Mouse (Mus musculus): ENCODE data around the gene Mnat1. TPM values are rescaled to one million over a fixed set of nuclear protein-coding genes. Genes with fewer than 3 reads are reported as not detected.
A peak's percentile ranks its signal among the peaks of the same experiment; 100 is the strongest.

The Mnat1 gene
- total and polyA plus RNA-seq, 3 experiments: 29.4 to 36.9 TPM; not detected in 1

- no peaks in the 10 kb centered on the region for H3K9me3 ChIP-seq (replicated peaks; ENCODE audit: insufficient read depth, low read length)
- no peaks in the 10 kb centered on the region for H3K27me3 ChIP-seq (ENCODE audit: control insufficient read depth in 1 of 2, insufficient read depth in 2 of 2, low read length in 2 of 2)
- H3K79me2 ChIP-seq (ENCODE audit: control insufficient read depth, insufficient read depth, low read length, poor library complexity): peaks cover 13% of the 10 kb centered on the region
- peaks cover 7 to 33% of the 10 kb centered on the region in 2 experiments for H3K36me3 ChIP-seq (ENCODE audit: control insufficient read depth in 1 of 2, insufficient read depth in 2 of 2, low read length in 2 of 2)
- TF ChIP-seq USF1 (IDR thresholded peaks at IDR 0.05; ENCODE audit: low read depth, low read length): peak; percentile 85
- TF ChIP-seq ZNF384 (IDR thresholded peaks at IDR 0.05; ENCODE audit: low read depth, low read length): no peak
- no peak for TF ChIP-seq KAT2A (conservative IDR thresholded peaks at IDR 0.05; ENCODE audit: low read depth, low read length)
- TF ChIP-seq BHLHE40 (IDR thresholded peaks at IDR 0.05; ENCODE audit: borderline replicate concordance, low read depth, low read length): peak; percentile 41; the same call in 1 of the 2 replicates
- TF ChIP-seq MYB (IDR thresholded peaks at IDR 0.05; ENCODE audit: low read depth, low read length): no peak
- TF ChIP-seq MAX (IDR thresholded peaks at IDR 0.05; ENCODE audit: low read length): peak; percentile 41; the same call in 1 of the 2 replicates
- DNase-seq (ENCODE audit: low read depth, low spot score): peak; percentile 34
- H3K9ac ChIP-seq (ENCODE audit: control insufficient read depth, low read depth, low read length, poor library complexity, severe bottlenecking): no peak overlapping the region
- H3K4me3 ChIP-seq (ENCODE audit: control insufficient read depth in 1 of 2, insufficient read depth in 1 of 2, low read depth in 2 of 2, low read length in 2 of 2): no peak overlapping the region
- H3K27ac ChIP-seq (ENCODE audit: control insufficient read depth, low read depth, low read length): no peak overlapping the region
- H3K4me1 ChIP-seq (ENCODE audit: control insufficient read depth in 1 of 2, insufficient read depth in 2 of 2, low read length in 2 of 2): peaks cover 0 to 31% of the 10 kb centered on the region in 2 experiments; a peak in 3 of 4 replicates
These were observed 164.1 kb downstream of the Mnat1 start for GRCm38 (mm10) chr12:73287609-73288008.

GRCm38 (mm10) chr12:73288626-73289025, 165.1 kb downstream of the Mnat1 start:
- Histone ChIP-seq H3K36me3 (ENCODE audit: control insufficient read depth in 1 of 2, insufficient read depth in 2 of 2, low read length in 2 of 2) (peaks cover 3 to 28% of the 10 kb centered on the region in 2 experiments), H3K9ac (ENCODE audit: control insufficient read depth, low read depth, low read length, poor library complexity, severe bottlenecking) (no peak overlapping the region), H3K4me3 (ENCODE audit: control insufficient read depth in 1 of 2, insufficient read depth in 1 of 2, low read depth in 2 of 2, low read length in 2 of 2) (no peak overlapping the region), H3K4me1 (ENCODE audit: control insufficient read depth in 1 of 2, insufficient read depth in 2 of 2, low read length in 2 of 2) (peaks cover 0 to 31% of the 10 kb centered on the region in 2 experiments; a peak in 3 of 4 replicates), H3K9me3 (replicated peaks; ENCODE audit: insufficient read depth, low read length) (no peaks in the 10 kb centered on the region), H3K79me2 (ENCODE audit: control insufficient read depth, insufficient read depth, low read length, poor library complexity) (peaks cover 12% of the 10 kb centered on the region), H3K27me3 (ENCODE audit: control insufficient read depth in 1 of 2, insufficient read depth in 2 of 2, low read length in 2 of 2) (no peaks in the 10 kb centered on the region), H3K27ac (ENCODE audit: control insufficient read depth, low read depth, low read length) (no peak overlapping the region)
- TF ChIP-seq USF1 (IDR thresholded peaks at IDR 0.05; ENCODE audit: low read depth, low read length) (peak; percentile 33; the same call in 1 of the 2 replicates), GATA1 (IDR thresholded peaks at IDR 0.05; ENCODE audit: low read depth, low read length) (0 out of 2 replicates have a peak, but pooled peaks have one; percentile 26), NRF1 (IDR thresholded peaks at IDR 0.05; ENCODE audit: insufficient read depth, low read depth, low read length, poor library complexity, severe bottlenecking) (no peak), POLR2AphosphoS2 (IDR thresholded peaks at IDR 0.05; ENCODE audit: low read length) (no peak), ELF1 (IDR thresholded peaks at IDR 0.05; ENCODE audit: low read depth, low read length) (no peak)
- no peak for DNase-seq (ENCODE audit: low read depth, low spot score)

- H3K4me3 ChIP-seq (ENCODE audit: control insufficient read depth in 1 of 2, insufficient read depth in 1 of 2, low read depth in 2 of 2, low read length in 2 of 2): no peak overlapping the region
- DNase-seq (ENCODE audit: low read depth, low spot score): no peak
- H3K27ac ChIP-seq (ENCODE audit: control insufficient read depth, low read depth, low read length): no peak overlapping the region
- peaks cover 0 to 3% of the 10 kb centered on the region in 2 experiments; a peak in 1 of 4 replicates for H3K4me1 ChIP-seq (ENCODE audit: control insufficient read depth in 1 of 2, insufficient read depth in 2 of 2, low read length in 2 of 2)
- H3K27me3 ChIP-seq (ENCODE audit: control insufficient read depth in 1 of 2, insufficient read depth in 2 of 2, low read length in 2 of 2): no peaks in the 10 kb centered on the region
- peaks cover 0 to 4% of the 10 kb centered on the region in 2 experiments; a peak in 2 of 4 replicates for H3K36me3 ChIP-seq (ENCODE audit: control insufficient read depth in 1 of 2, insufficient read depth in 2 of 2, low read length in 2 of 2)
- no peaks in the 10 kb centered on the region for H3K79me2 ChIP-seq (ENCODE audit: control insufficient read depth, insufficient read depth, low read length, poor library complexity)
- TF ChIP-seq USF1 (IDR thresholded peaks at IDR 0.05; ENCODE audit: low read depth, low read length): no peak
- TF ChIP-seq CTCF (IDR thresholded peaks at IDR 0.05 in 2 of 3, conservative IDR thresholded peaks at IDR 0.05 in 1 of 3; ENCODE audit: control insufficient read depth in 1 of 3, insufficient read depth in 1 of 3, low read depth in 2 of 3, low read length in 3 of 3, poor library complexity in 1 of 3, severe bottlenecking in 1 of 3): no peak
- TF ChIP-seq MYB (IDR thresholded peaks at IDR 0.05; ENCODE audit: low read depth, low read length): no peak
- no peak for TF ChIP-seq TCF12 (IDR thresholded peaks at IDR 0.05; ENCODE audit: low read depth, low read length)
- no peak for TF ChIP-seq E2F4 (IDR thresholded peaks at IDR 0.05; ENCODE audit: borderline replicate concordance, low read depth, low read length)
- TF ChIP-seq ZMIZ1 (IDR thresholded peaks at IDR 0.05; ENCODE audit: low read depth, low read length): no peak
- TF ChIP-seq ZC3H11A (IDR thresholded peaks at IDR 0.05; ENCODE audit: low read depth, low read length): no peak
- TF ChIP-seq TBP (IDR thresholded peaks at IDR 0.05; ENCODE audit: low read depth, low read length): no peak
- TF ChIP-seq MEF2A (IDR thresholded peaks at IDR 0.05; ENCODE audit: extremely low read depth, insufficient replicate concordance, low read depth, low read length, poor library complexity, severe bottlenecking): no peak
- no peak for TF ChIP-seq NRF1 (IDR thresholded peaks at IDR 0.05; ENCODE audit: insufficient read depth, low read depth, low read length, poor library complexity, severe bottlenecking)
- no peak for TF ChIP-seq RAD21 (IDR thresholded peaks at IDR 0.05; ENCODE audit: low read depth, low read length)
- no peak for TF ChIP-seq SMC3 (IDR thresholded peaks at IDR 0.05; ENCODE audit: low read depth, low read length)
- TF ChIP-seq EP300 (IDR thresholded peaks at IDR 0.05; ENCODE audit: low read depth in 1 of 2, low read length in 2 of 2): no peak
- TF ChIP-seq MYC (IDR thresholded peaks at IDR 0.05; ENCODE audit: low read depth, low read length): no peak
- no peak for TF ChIP-seq USF2 (IDR thresholded peaks at IDR 0.05; ENCODE audit: borderline replicate concordance in 1 of 2, insufficient read depth in 1 of 2, low read depth in 1 of 2, low read length in 2 of 2)
- no peak overlapping the region for H3K9ac ChIP-seq (ENCODE audit: control insufficient read depth, low read depth, low read length, poor library complexity, severe bottlenecking)
- no peaks in the 10 kb centered on the region for H3K9me3 ChIP-seq (replicated peaks; ENCODE audit: insufficient read depth, low read length)
These were observed 171.4 kb downstream of the Mnat1 start for GRCm38 (mm10) chr12:73294884-73295283.
